Mouse (Mus musculus) CH12.LX (cell line): ENCODE measurements at regions not wholly inside any gene's neighbourhood (a gene's known extent, or its start where the extent isn't known, plus 50 kb on each side); places are given as distances from the start of the nearest gene placed in this dataset.

Source experiments
- E2F4 ChIP-seq: IDR thresholded peaks from 2 replicates; pipeline ENCODE4 v1.6.1; 2011; ENCODE audit warnings: low read depth, low read length, improper control_type of control experiment; ENCODE audit not compliant: insufficient replicate concordance
- EP300 ChIP-seq: IDR thresholded peaks from 2 replicates; pipeline ENCODE4 v1.6.1; 2011; ENCODE audit warnings: low read length, improper control_type of control experiment
- NRF1 ChIP-seq: IDR thresholded peaks from 2 replicates; pipeline ENCODE4 v1.6.1; 2014; ENCODE audit warnings: low read depth, mild to moderate bottlenecking, inconsistent platforms, low read length, improper control_type of control experiment, moderate library complexity
- PAX5 ChIP-seq: IDR thresholded peaks from 2 replicates; pipeline ENCODE4 v1.6.1; 2012; ENCODE audit warnings: low read length, inconsistent platforms, mixed read lengths
- POLR2A ChIP-seq: IDR thresholded peaks from 2 replicates; pipeline ENCODE4 v1.6.1; 2011; ENCODE audit warnings: low read depth, mild to moderate bottlenecking, improper control_type of control experiment, low read length
- SMC3 ChIP-seq: IDR thresholded peaks from 2 replicates; pipeline ENCODE4 v1.6.1; 2011; ENCODE audit warnings: low read depth, low read length, improper control_type of control experiment

DNA sequence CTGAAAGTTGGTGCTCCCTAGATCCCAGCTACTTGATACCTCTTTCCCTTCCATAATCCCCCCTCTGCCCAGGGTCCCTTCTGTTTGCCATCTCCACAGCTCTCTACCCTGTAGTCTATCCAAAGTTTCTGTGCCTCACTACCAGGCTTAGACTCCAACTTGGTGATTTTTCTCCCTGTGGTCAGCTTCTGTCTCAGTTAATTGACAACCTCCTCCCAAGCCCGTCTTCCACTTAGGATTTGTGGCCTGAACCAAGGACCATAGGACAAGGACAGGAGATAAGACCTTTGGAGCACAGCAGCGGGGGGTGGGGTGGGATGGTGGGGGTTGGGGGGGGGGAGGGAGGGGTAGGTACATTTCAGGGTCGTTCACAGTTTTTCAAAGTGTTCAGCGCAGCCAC lies 371.3 kb downstream of the Eipr1 start:
- no peak for TF ChIP-seq EP300
- no peak for TF ChIP-seq NRF1
- TF ChIP-seq E2F4: no peak
- TF ChIP-seq PAX5: no peak
- TF ChIP-seq POLR2A: no peak
- no peak for TF ChIP-seq SMC3
